Mouse (Mus musculus) bone marrow macrophage, adult 2 months (primary cell): ENCODE measurements around the gene Thsd7a.

Experiments used
- CTCF ChIP-seq: IDR thresholded peaks from 2 replicates; pipeline ENCODE4 v1.5.1; 2012; ENCODE audit warnings: low read depth, mild to moderate bottlenecking, low read length, moderate library complexity
- POLR2A ChIP-seq: IDR thresholded peaks from 2 replicates; pipeline ENCODE4 v1.6.1; 2012; ENCODE audit warnings: mild to moderate bottlenecking, low read depth, low read length, borderline replicate concordance

GRCm38 (mm10) chr6:12747856-12748450 lies 1.3 kb downstream of the Thsd7a start:
- TF ChIP-seq POLR2A (no peak), CTCF (no peak)
